Mouse (Mus musculus) forebrain, embryonic 15.5 days (tissue): ENCODE results near the gene Ssr1. TPM values are rescaled to one million over a fixed set of nuclear protein-coding genes. Genes with fewer than 3 reads are reported as not detected.

Experiments
- ATAC-seq: fragments of 200-750 bp; cut with Nextera tagmentation; replicated peaks from 2 replicates; pipeline ENCODE4 v1.8.0; 2017; ENCODE audit warnings: mild to moderate bottlenecking, moderate TSS enrichment, moderate library complexity
- H3K27ac ChIP-seq: fragments of 300-500 bp; sonication (generic); replicated peaks from 2 replicates; pipeline ENCODE4 v1.5.1; 2015; ENCODE audit warnings: mild to moderate bottlenecking, inconsistent platforms
- H3K27me3 ChIP-seq: fragments of 300-500 bp; sonication (generic); 2 replicates; pipeline ENCODE4 v1.6.1; 2015; ENCODE audit warnings: inconsistent platforms
- H3K36me3 ChIP-seq: fragments of 300-500 bp; sonication (generic); 2 replicates; pipeline ENCODE4 v1.6.1; 2015; ENCODE audit warnings: mild to moderate bottlenecking, inconsistent platforms
- H3K4me1 ChIP-seq: fragments of 300-500 bp; sonication (generic); 2 replicates; pipeline ENCODE4 v1.6.1; 2015; ENCODE audit warnings: inconsistent platforms
- H3K4me2 ChIP-seq: fragments of 300-500 bp; sonication (generic); replicated peaks from 2 replicates; pipeline ENCODE4 v1.6.1; 2015; ENCODE audit warnings: mild to moderate bottlenecking, inconsistent platforms
- H3K4me3 ChIP-seq: fragments of 300-500 bp; sonication (generic); 2 replicates; pipeline ENCODE4 v1.5.1; 2015; ENCODE audit warnings: mild to moderate bottlenecking, inconsistent platforms
- H3K9ac ChIP-seq: fragments of 300-500 bp; sonication (generic); replicated peaks from 2 replicates; pipeline ENCODE4 v1.6.1; 2015; ENCODE audit warnings: mild to moderate bottlenecking, inconsistent platforms
- H3K9me3 ChIP-seq: fragments of 300-500 bp; sonication (generic); 2 replicates; pipeline ENCODE4 v1.6.1; 2016; ENCODE audit warnings: inconsistent platforms
- WGBS: fragments of 180-500 bp; shearing (Covaris S2); methylation state at CpG from one replicate; pipeline ENCODE4 v1.1.7; 2015; ENCODE audit warnings: mixed read lengths; 5-methylcytosine and 5-hydroxymethylcytosine counted together
- polyA plus RNA-seq: library from polyadenylated mRNA; unstranded; fragments of >200 nt; fragmentation: Nextera tagmentation; extraction: Ambion mirVana; gene quantifications from 2 replicates; pipeline ENCODE4 v1.2.1, GENCODE M21; 2015

Ssr1 gene
- polyA plus RNA-seq, 1 experiment from 2014 or later, result 72.0 TPM

DNA sequence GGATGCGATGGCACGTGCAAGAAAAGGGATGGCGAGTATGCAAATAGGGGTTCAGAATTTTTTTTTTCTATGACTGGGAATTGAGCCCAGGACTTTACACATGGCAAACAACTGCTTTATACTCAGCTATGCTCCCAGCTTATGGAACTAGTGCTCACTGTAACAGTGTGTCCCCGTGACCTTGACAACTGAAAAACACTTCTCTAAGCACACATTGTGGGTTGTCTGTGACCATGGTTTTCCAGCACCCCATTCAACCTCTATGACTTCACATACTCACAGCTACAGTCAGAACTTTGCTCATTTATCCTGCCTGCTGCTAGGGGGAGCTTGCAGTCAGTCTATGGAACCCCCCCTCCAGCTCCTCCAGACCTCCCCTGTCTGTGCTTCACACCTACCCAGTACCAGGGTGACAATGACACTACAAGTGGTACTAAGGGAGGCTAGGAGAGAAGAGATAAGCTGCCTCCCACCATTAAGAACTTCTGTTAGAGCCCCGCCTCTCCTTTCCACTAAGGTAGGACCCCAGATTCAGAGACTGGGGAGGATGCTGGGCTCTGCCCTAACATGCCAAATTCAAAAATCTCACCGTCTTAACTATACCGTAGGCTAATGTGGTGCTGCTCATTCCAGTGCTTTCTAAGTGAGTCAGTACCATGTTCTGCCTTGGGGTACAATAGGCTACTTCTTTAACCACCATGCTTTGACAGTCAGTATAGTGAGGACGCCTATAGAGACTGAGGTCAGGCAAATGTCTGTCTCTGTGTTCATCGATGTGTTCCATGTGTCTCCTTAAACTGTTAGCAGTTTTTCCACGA lies 70.2 kb downstream of the Ssr1 start:
- no peaks in the 10 kb centered on the region for H3K9me3 ChIP-seq
- ATAC-seq, result no peak; the same call in 1 of the 2 replicates
- peaks cover 4% of the 10 kb centered on the region; the same call in 1 of the 2 replicates for H3K4me1 ChIP-seq
- no peak overlapping the region for H3K9ac ChIP-seq
- no peaks in the 10 kb centered on the region for H3K36me3 ChIP-seq
- H3K27me3 ChIP-seq, result no peaks in the 10 kb centered on the region
- no peak overlapping the region for H3K4me2 ChIP-seq
- no peak overlapping the region for H3K27ac ChIP-seq
- no peak overlapping the region for H3K4me3 ChIP-seq
- WGBS, result 82% methylated on average over 10 of the region's 10 CpGs

DNA sequence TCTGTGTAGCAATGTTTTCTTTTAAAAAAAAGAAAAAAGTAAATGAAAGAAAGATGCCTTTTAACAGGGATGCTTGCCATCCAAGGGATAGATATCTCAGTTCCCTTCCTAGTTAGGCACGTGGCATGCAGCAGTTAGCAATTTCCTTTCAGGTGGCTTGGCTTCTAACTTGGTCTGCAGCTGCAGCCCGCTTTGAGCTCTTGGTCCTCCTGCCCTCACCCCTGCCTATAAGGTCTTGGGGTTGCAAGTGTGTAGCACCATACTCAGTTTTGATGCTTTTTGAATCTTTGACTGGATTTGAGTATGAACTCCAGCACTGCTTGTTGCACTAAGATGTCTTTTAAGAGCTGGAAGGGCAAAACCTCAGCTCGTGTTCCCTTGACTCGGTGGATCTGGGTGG lies 70.9 kb downstream of the Ssr1 start:
- Histone ChIP-seq H3K27ac (no peak overlapping the region), H3K27me3 (no peaks in the 10 kb centered on the region), H3K4me1 (peaks cover 4% of the 10 kb centered on the region; the same call in 1 of the 2 replicates), H3K36me3 (no peaks in the 10 kb centered on the region), H3K4me3 (no peak overlapping the region), H3K9me3 (no peaks in the 10 kb centered on the region), H3K4me2 (no peak overlapping the region), H3K9ac (no peak overlapping the region)
- 82% methylated on average over 4 of the region's 4 CpGs for WGBS
- no peak for ATAC-seq

DNA sequence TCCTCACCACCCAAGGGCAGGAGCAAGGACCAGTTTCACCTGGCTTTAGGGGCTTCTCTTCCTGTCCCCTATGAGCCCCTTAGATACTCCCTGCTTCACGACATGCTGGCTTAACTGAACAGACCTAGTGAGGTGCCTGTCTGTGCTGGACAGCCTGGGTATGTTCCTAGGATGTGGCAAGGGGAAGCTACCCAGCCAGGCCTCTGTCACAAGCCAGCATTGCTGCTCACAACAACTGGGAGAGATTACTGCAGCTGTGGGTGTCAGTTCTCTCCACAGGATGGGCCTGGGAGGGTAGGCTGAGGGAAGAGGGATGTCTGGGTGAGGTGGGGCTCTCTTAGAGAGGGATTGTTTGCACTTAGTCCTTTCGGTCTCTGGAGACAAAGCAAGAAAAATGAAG lies 73.3 kb downstream of the Ssr1 start:
- Histone ChIP-seq H3K4me2 (no peak overlapping the region), H3K27ac (no peak overlapping the region), H3K9ac (no peak overlapping the region), H3K27me3 (no peaks in the 10 kb centered on the region), H3K36me3 (no peaks in the 10 kb centered on the region), H3K9me3 (no peaks in the 10 kb centered on the region), H3K4me1 (peaks cover 4% of the 10 kb centered on the region; the same call in 1 of the 2 replicates), H3K4me3 (no peak overlapping the region)
- ATAC-seq, result no peak
- WGBS, result 31% methylated on average over 2 of the region's 2 CpGs

DNA sequence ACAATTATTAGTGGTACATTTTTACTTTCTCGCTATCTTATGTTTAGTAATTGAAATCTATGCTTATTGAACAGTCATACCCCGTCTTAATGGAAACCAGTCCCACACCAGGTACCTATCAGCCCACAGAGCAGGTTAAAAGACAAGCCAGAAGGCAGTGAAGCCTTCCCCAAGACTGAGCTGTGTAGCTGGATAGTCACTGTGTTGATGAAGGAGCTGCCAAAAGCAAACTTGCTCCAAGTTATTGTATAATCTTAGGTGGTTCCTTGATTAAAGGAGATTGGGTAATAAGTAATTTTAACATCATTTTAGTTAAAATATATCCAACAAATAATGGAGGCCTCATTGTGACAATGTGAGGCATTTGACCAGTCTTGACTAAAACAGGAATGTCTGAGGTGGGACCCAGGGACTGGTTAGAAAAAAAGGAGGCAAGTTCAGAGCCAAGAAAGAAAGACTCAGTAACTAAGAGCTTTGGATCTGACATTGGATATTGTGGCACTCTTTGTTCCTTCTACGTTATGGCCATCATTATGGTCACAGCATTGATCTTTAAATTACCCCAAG lies 74.2 kb downstream of the Ssr1 start:
- Histone ChIP-seq H3K27me3 (no peaks in the 10 kb centered on the region), H3K27ac (no peak overlapping the region), H3K9me3 (no peaks in the 10 kb centered on the region), H3K4me1 (peaks cover 4% of the 10 kb centered on the region; the same call in 1 of the 2 replicates), H3K4me3 (no peak overlapping the region), H3K9ac (no peak overlapping the region), H3K36me3 (no peaks in the 10 kb centered on the region), H3K4me2 (no peak overlapping the region)
- WGBS, result 80% methylated on average over 3 of the region's 3 CpGs
- ATAC-seq, result no peak

DNA sequence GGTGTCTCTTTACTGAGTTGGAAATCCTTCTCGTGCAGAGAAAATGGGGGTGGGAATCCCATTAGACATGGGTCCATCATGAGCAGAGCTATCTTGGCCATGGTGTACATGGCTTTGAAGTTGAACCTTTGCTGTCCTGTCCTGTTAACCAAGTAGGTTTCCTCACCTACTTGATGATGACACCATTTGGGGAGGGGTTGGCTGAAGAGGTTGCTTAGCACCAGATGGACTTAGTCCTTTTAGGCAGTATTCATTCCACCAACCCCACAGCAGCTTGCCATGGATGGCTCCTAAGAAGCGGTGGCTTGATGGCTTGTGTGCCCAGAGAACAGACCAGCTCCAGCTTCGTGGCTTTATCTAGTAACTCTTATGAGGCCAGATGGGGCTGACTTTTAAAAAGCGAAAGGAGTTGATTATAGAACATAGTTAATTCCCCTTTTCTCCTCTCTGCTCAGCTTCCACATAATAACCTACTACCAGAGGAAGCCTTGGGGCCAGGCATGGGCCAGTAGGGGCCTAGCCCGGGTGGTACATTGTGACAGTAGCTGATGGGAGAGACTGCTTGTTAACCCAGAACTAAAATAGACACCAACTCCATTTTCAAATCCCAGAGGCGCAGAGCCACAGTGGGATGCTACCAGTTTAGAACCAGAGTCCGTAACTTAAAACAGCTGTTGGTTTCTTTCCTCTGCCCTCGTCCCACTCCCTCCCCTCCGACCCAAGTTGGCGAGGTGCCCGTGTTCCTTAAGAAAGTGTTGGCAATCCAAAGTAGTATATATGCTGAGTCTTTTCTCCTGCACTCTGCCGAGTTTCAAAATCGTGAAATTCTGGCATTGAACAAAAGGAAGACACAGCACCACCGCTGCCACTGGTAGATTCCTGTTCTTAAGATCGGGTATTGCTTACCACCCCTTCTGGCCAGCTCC lies 75.4 kb downstream of the Ssr1 start:
- Histone ChIP-seq H3K27ac (no peak overlapping the region), H3K9me3 (no peaks in the 10 kb centered on the region), H3K4me2 (no peak overlapping the region), H3K4me1 (peaks cover 2% of the 10 kb centered on the region; the same call in 1 of the 2 replicates), H3K27me3 (no peaks in the 10 kb centered on the region), H3K4me3 (no peak overlapping the region), H3K36me3 (no peaks in the 10 kb centered on the region), H3K9ac (no peak overlapping the region)
- WGBS, result 83% methylated on average over 15 of the region's 15 CpGs
- no peak for ATAC-seq

Other genes starting within 250 kb of the Ssr1 start
- gene Rreb1, start 215.8 kb downstream of the Ssr1 start, polyA plus RNA-seq, result 1.6 and 1.8 TPM in 2 replicates
- 53.6 and 60.9 TPM in 2 replicates for gene Riok1, start 42.8 kb upstream of the Ssr1 start, polyA plus RNA-seq
- 1.6 and 1.7 TPM in 2 replicates for gene Cage1, start 42.9 kb upstream of the Ssr1 start, polyA plus RNA-seq
- 0.25 and 0.32 TPM in 2 replicates for gene Dsp, start 157.1 kb upstream of the Ssr1 start, polyA plus RNA-seq
- 30.5 and 33.4 TPM in 2 replicates for gene Snrnp48, start 210.7 kb upstream of the Ssr1 start, polyA plus RNA-seq